Mouse (Mus musculus): Measurements from ENCODE around the gene Gm10135. TPM values are rescaled to one million over a fixed set of nuclear protein-coding genes. Genes with fewer than 3 reads are reported as not detected.

Gene Gm10135
- polyA plus RNA-seq, 1 experiment from 2014 or later: not detected

GRCm38 (mm10) chr5:72995379-72995778, 20.9 kb upstream of the Gm10135 start:
- Histone ChIP-seq H3K27ac (no peak overlapping the region), H3K27me3 (no peaks in the 10 kb centered on the region), H3K9ac (no peak overlapping the region), H3K4me3 (no peak overlapping the region), H3K4me2 (replicated peaks) (no peak overlapping the region), H3K36me3 (no peaks in the 10 kb centered on the region), H3K4me1 (peaks cover 5% of the 10 kb centered on the region; the same call in 1 of the 2 replicates), H3K9me3 (no peaks in the 10 kb centered on the region)
- no peak for ATAC-seq (ENCODE audit: insufficient number of reproducible peaks, insufficient read depth, low FRiP score, low TSS enrichment)
- 21% methylated on average over 10 of the region's 10 CpGs for WGBS

GRCm38 (mm10) chr5:72994928-72995327, 20.4 kb upstream of the Gm10135 start:
- Histone ChIP-seq H3K27me3 (no peaks in the 10 kb centered on the region), H3K4me2 (replicated peaks) (no peak overlapping the region), H3K9ac (no peak overlapping the region), H3K36me3 (no peaks in the 10 kb centered on the region), H3K9me3 (no peaks in the 10 kb centered on the region), H3K27ac (no peak overlapping the region), H3K4me1 (peaks cover 5% of the 10 kb centered on the region; the same call in 1 of the 2 replicates), H3K4me3 (no peak overlapping the region)
- WGBS: 57% methylated on average over 2 of the region's 2 CpGs
- ATAC-seq (ENCODE audit: insufficient number of reproducible peaks, insufficient read depth, low FRiP score, low TSS enrichment): no peak

GRCm38 (mm10) chr5:72994424-72994823, 19.9 kb upstream of the Gm10135 start:
- no peak for ATAC-seq (ENCODE audit: insufficient number of reproducible peaks, insufficient read depth, low FRiP score, low TSS enrichment)

GRCm38 (mm10) chr5:72992474-72992873, 18.0 kb upstream of the Gm10135 start:
- H3K36me3 ChIP-seq: no peaks in the 10 kb centered on the region
- H3K4me3 ChIP-seq: no peak overlapping the region
- peaks cover 5% of the 10 kb centered on the region; the same call in 1 of the 2 replicates for H3K4me1 ChIP-seq
- H3K9ac ChIP-seq: no peak overlapping the region
- ATAC-seq (ENCODE audit: insufficient number of reproducible peaks, insufficient read depth, low FRiP score, low TSS enrichment): no peak
- no peak overlapping the region for H3K4me2 ChIP-seq (replicated peaks)
- no peaks in the 10 kb centered on the region for H3K27me3 ChIP-seq
- 92% methylated on average over 1 of the region's 1 CpGs for WGBS
- no peaks in the 10 kb centered on the region for H3K9me3 ChIP-seq
- no peak overlapping the region for H3K27ac ChIP-seq

More at GRCm38 (mm10) chr5:72994424-72994823, 19.9 kb upstream of the Gm10135 start:
- Histone ChIP-seq H3K27ac (no peak overlapping the region), H3K27me3 (no peaks in the 10 kb centered on the region), H3K36me3 (no peaks in the 10 kb centered on the region), H3K4me2 (replicated peaks) (no peak overlapping the region), H3K4me3 (no peak overlapping the region), H3K9ac (no peak overlapping the region), H3K9me3 (no peaks in the 10 kb centered on the region), H3K4me1 (peaks cover 5% of the 10 kb centered on the region; the same call in 1 of the 2 replicates)
- WGBS: 46% methylated on average over 8 of the region's 8 CpGs

GRCm38 (mm10) chr5:72989756-72990155, 15.3 kb upstream of the Gm10135 start:
- WGBS: 51% methylated on average over 8 of the region's 8 CpGs
- Histone ChIP-seq H3K27ac (no peak overlapping the region), H3K4me1 (no peaks in the 10 kb centered on the region; the same call in 1 of the 2 replicates), H3K4me3 (no peak overlapping the region), H3K9ac (no peak overlapping the region), H3K9me3 (no peaks in the 10 kb centered on the region), H3K36me3 (no peaks in the 10 kb centered on the region), H3K4me2 (replicated peaks) (no peak overlapping the region), H3K27me3 (no peaks in the 10 kb centered on the region)
- ATAC-seq (ENCODE audit: insufficient number of reproducible peaks, insufficient read depth, low FRiP score, low TSS enrichment): no peak

- Histone ChIP-seq H3K27me3 (no peaks in the 10 kb centered on the region), H3K4me3 (no peak overlapping the region), H3K27ac (no peak overlapping the region), H3K9ac (no peak overlapping the region), H3K9me3 (no peaks in the 10 kb centered on the region), H3K4me2 (replicated peaks) (no peak overlapping the region), H3K4me1 (no peaks in the 10 kb centered on the region), H3K36me3 (no peaks in the 10 kb centered on the region)
- ATAC-seq (ENCODE audit: insufficient number of reproducible peaks, insufficient read depth, low FRiP score, low TSS enrichment): no peak
- WGBS: 76% methylated on average over 7 of the region's 7 CpGs
Measured at GRCm38 (mm10) chr5:72987786-72988185, 13.3 kb upstream of the Gm10135 start.

- H3K9ac ChIP-seq: no peak overlapping the region
- H3K36me3 ChIP-seq: peaks cover 10% of the 10 kb centered on the region
- no peaks in the 10 kb centered on the region for H3K9me3 ChIP-seq
- H3K4me3 ChIP-seq: no peak overlapping the region
- no peak overlapping the region for H3K27ac ChIP-seq
- no peak overlapping the region for H3K4me2 ChIP-seq (replicated peaks)
- no peaks in the 10 kb centered on the region for H3K27me3 ChIP-seq
- ATAC-seq (ENCODE audit: insufficient number of reproducible peaks, insufficient read depth, low FRiP score, low TSS enrichment): no peak
- peaks cover 6% of the 10 kb centered on the region; the same call in 1 of the 2 replicates for H3K4me1 ChIP-seq
- WGBS: 14% methylated on average over 2 of the region's 2 CpGs
Measured at GRCm38 (mm10) chr5:72984091-72984490, 9.6 kb upstream of the Gm10135 start.

GRCm38 (mm10) chr5:72976539-72976938, 2.0 kb upstream of the Gm10135 start:
- H3K27ac ChIP-seq: no peak overlapping the region
- H3K27me3 ChIP-seq: no peaks in the 10 kb centered on the region
- 80% methylated on average over 4 of the region's 4 CpGs for WGBS
- ATAC-seq (ENCODE audit: insufficient number of reproducible peaks, insufficient read depth, low FRiP score, low TSS enrichment): no peak
- no peak overlapping the region for H3K9ac ChIP-seq
- peaks cover 32% of the 10 kb centered on the region for H3K36me3 ChIP-seq
- H3K4me1 ChIP-seq: 0 out of 2 replicates have a peak, but pooled peaks cover 2% of the 10 kb centered on the region
- H3K9me3 ChIP-seq: no peaks in the 10 kb centered on the region
- H3K4me2 ChIP-seq (replicated peaks): no peak overlapping the region
- no peak overlapping the region for H3K4me3 ChIP-seq

- 92% methylated on average over 6 of the region's 6 CpGs for WGBS
- H3K9ac ChIP-seq: no peak overlapping the region
- peaks cover 31% of the 10 kb centered on the region for H3K36me3 ChIP-seq
- ATAC-seq (ENCODE audit: insufficient number of reproducible peaks, insufficient read depth, low FRiP score, low TSS enrichment): no peak
- no peak overlapping the region for H3K4me3 ChIP-seq
- H3K27me3 ChIP-seq: no peaks in the 10 kb centered on the region
- no peak overlapping the region for H3K4me2 ChIP-seq (replicated peaks)
- H3K4me1 ChIP-seq: no peaks in the 10 kb centered on the region
- no peaks in the 10 kb centered on the region for H3K9me3 ChIP-seq
- no peak overlapping the region for H3K27ac ChIP-seq
Measured at GRCm38 (mm10) chr5:72975996-72976395, 1.5 kb upstream of the Gm10135 start.

- Histone ChIP-seq H3K9me3 (no peaks in the 10 kb centered on the region), H3K9ac (no peak overlapping the region)
- WGBS: 63% methylated on average over 5 of the region's 5 CpGs
Measured at GRCm38 (mm10) chr5:72972934-72973333, 1.6 kb downstream of the Gm10135 start.

GRCm38 (mm10) chr5:72972435-72972834, 2.1 kb downstream of the Gm10135 start:
- Histone ChIP-seq H3K4me1 (no peaks in the 10 kb centered on the region), H3K27me3 (no peaks in the 10 kb centered on the region), H3K27ac (no peak overlapping the region; the same call in 1 of the 2 replicates), H3K9ac (no peak overlapping the region), H3K4me3 (no peak overlapping the region), H3K9me3 (no peaks in the 10 kb centered on the region), H3K36me3 (peaks cover 37% of the 10 kb centered on the region), H3K4me2 (replicated peaks) (no peak overlapping the region)
- 75% methylated on average over 4 of the region's 4 CpGs for whole genome bisulfite sequencing
- ATAC-seq (ENCODE audit: insufficient number of reproducible peaks, insufficient read depth, low FRiP score, low TSS enrichment): no peak

More at GRCm38 (mm10) chr5:72972934-72973333, 1.6 kb downstream of the Gm10135 start:
- no peak for ATAC-seq (ENCODE audit: insufficient number of reproducible peaks, insufficient read depth, low FRiP score, low TSS enrichment)
- Histone ChIP-seq H3K4me3 (no peak overlapping the region), H3K36me3 (peaks cover 37% of the 10 kb centered on the region), H3K27ac (no peak overlapping the region; the same call in 1 of the 2 replicates), H3K4me2 (replicated peaks) (no peak overlapping the region), H3K4me1 (no peaks in the 10 kb centered on the region), H3K27me3 (no peaks in the 10 kb centered on the region)

- WGBS: 92% methylated on average over 3 of the region's 3 CpGs
Measured at GRCm38 (mm10) chr5:72965706-72966105, 8.8 kb downstream of the Gm10135 start.

More at GRCm38 (mm10) chr5:72965706-72966105, 8.8 kb downstream of the Gm10135 start:
- Histone ChIP-seq H3K4me3 (no peak overlapping the region), H3K27me3 (no peaks in the 10 kb centered on the region), H3K9me3 (no peaks in the 10 kb centered on the region), H3K36me3 (peaks cover 26% of the 10 kb centered on the region), H3K27ac (no peak overlapping the region), H3K9ac (no peak overlapping the region), H3K4me2 (replicated peaks) (no peak overlapping the region), H3K4me1 (no peaks in the 10 kb centered on the region)
- ATAC-seq (ENCODE audit: insufficient number of reproducible peaks, insufficient read depth, low FRiP score, low TSS enrichment): no peak
